Mouse (Mus musculus) limb, embryonic 10.5 days (tissue): ENCODE results near the gene Gne. TPM values are rescaled to one million over a fixed set of nuclear protein-coding genes. Genes with fewer than 3 reads are reported as not detected.

Experiments
- polyA plus RNA-seq: library from polyadenylated mRNA; unstranded; fragments of >200 nt; fragmentation: Nextera tagmentation; extraction: Ambion mirVana; gene quantifications from 2 replicates; pipeline ENCODE4 v1.2.1, GENCODE M21; 2016

Gne gene
- polyA plus RNA-seq, 1 experiment from 2014 or later, result 22.7 TPM

Other genes starting within 250 kb of the Gne start
- gene Olfr157, start 244.0 kb downstream of the Gne start, polyA plus RNA-seq, result not detected in 2 replicates
- gene Olfr155, start 232.6 kb downstream of the Gne start, polyA plus RNA-seq, result not detected in 2 replicates
- gene Reck, start 208.6 kb downstream of the Gne start, polyA plus RNA-seq, result 20.2 and 22.9 TPM in 2 replicates
- 30.1 and 44.7 TPM in 2 replicates for gene Glipr2, start 126.8 kb downstream of the Gne start, polyA plus RNA-seq
- gene Ccin, start 100.7 kb downstream of the Gne start, polyA plus RNA-seq, result not detected in 2 replicates
- gene Clta, start 79.7 kb downstream of the Gne start, polyA plus RNA-seq, result 215 and 217 TPM in 2 replicates
- 29.0 and 30.3 TPM in 2 replicates for gene Rnf38, start 149.6 kb upstream of the Gne start, polyA plus RNA-seq
- 68.4 and 69.3 TPM in 2 replicates for gene Melk, start 216.7 kb upstream of the Gne start, polyA plus RNA-seq